Mouse (Mus musculus): ENCODE results near the gene Thap11. TPM values are rescaled to one million over a fixed set of nuclear protein-coding genes. Genes with fewer than 3 reads are reported as not detected.

The Thap11 gene
- polyA plus RNA-seq (2017; shearing (Covaris generic)) = 10 to 100 TPM; 26.6 to 30.2 TPM

DNA sequence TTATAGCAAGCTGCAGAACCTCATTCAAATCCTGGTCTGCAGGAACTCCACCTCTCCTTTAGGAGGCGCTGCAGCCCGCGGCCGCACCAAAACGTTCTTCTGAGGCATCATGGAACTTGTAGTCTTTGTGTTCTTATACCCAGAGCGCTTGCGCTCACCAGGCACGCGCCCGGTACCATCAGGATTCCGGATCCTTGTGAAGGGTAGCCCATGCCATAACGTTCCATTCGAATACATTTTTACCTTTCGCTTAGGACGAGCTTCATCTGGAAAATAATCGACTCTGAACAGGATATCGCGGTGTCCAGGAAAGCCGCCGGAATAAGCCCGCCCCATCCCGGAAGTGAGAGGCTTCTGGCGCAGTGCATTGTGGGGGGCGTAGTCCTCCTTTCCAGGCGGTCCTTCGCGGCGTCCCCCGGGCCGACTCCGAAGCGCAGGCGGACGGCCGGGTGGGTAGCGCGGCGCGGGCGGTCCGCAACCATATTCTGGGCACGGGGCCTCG lies at the start of gene Thap11:
Gene Thap11 (plus strand): TSS at position 418 of the 502 bp plus-strand sequence.

DNA sequence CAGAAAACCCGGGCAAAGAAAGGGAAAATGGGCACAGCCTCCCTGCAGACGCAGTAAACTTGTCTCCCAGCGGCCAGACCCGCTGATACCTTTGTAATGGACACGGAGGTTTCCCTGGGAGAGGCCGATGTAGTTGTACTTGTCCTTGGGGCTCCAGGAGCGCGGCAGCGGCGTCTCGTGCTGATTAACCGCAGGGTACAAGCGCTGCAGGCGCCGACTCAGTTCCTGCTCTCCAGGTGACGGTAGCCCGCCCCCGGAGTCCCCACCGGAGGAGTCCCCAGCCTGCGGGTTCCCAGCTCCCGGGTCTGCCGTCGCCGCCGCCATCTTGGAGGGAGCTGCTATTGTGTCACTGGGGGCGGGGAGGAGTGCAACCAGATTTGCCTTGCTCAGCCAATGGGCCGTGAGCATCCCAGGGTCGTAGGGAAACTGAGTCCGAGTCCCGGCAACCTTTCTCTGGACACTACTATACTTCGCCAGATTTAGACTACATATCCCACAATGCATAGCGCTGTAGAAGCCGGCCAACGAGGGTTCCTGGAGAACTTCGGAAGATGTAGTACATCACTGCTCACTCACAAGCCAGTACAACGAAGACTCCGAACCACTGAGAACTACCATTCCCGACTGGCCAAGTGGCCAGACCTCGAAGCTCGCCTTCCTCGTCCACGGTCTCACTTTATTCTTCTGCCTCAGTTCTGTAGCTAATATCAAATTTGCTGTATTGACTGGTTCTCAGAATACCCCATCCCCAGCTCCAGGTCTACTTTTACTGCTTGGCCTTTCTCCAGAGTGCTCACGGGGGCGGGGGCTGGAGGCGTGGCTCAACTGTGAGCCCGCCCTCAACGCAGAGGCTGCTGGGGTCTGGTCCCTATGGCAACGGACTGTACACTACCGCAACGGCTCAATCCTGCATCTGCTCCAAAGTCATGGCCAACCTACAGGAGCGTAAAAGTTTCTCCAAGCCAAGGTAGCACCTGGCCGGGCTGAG lies 27.8 kb upstream of the Thap11 start, which contains the start of the genes Ranbp10 and Tsnaxip1:
Gene Ranbp10 (minus strand): TSS at position 490 of the 988 bp plus-strand sequence.
Gene Tsnaxip1 (plus strand): TSS at position 871 of the 988 bp plus-strand sequence.

DNA sequence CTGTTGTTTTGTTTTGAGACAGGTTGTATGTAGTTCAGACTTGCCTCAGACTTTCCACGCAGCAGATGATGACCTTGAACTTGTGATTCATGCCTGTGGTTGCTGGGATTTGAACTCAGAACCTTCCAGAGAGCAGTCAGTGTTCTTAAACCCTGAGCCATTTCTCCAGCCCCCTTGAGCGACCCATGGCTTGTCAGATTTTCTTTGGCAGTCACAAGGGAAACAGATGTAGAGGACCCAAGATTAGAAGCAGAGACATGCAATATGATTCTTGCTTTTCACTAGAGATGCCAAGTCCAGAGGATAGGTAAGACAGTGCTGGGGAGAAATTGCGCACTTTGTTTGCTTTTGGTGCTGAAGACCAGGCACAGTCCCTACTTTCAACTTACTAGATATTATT lies 1.8 kb upstream of the Thap11 start, which contains the start of gene Cenpt:
Gene Cenpt (minus strand): TSS at position 101 of the 400 bp plus-strand sequence.

DNA sequence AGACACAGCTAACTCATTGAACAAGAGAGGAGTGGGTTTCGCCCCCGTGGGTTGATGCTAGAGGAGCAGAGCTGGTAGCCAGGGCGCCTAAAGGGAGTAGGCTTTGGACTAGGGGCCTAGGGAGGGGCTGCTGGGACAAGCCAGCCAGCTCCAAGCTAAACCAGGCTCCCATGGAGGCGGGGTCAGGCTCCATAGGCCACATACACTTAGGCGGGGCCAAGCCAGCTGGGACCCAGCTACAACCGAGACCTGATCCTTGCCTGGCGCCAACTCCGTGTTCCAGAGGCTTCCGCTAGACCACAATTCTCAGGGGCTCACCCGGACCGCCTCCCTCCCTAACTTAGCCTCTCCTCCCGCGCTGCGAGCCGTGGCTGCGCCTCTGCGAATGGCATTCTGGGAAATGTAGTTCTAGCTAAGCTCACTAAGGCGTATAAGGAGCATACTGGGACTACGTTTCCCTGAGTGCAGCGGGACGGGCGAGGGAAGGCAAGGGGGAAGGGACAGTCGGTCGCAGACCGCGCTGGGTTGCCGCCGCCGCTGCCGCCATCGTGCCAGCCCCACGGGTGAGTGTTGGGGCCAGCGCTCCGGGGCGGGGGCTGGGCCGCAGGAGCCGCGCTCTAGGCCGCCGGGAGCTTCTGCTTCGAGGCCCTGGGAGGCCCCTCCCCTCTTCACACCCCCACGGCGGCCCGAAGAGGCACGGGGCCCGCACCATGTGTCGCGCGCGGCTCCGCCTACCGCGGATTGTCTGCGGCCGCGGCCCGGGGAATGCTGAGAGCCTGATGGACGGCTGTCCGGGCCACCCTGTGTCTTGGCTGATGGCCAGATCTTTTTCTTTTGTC lies 5.4 kb downstream of the Thap11 start, which contains the start of gene Nutf2:
Gene Nutf2 (plus strand): TSS at position 438 of the 839 bp plus-strand sequence.

DNA sequence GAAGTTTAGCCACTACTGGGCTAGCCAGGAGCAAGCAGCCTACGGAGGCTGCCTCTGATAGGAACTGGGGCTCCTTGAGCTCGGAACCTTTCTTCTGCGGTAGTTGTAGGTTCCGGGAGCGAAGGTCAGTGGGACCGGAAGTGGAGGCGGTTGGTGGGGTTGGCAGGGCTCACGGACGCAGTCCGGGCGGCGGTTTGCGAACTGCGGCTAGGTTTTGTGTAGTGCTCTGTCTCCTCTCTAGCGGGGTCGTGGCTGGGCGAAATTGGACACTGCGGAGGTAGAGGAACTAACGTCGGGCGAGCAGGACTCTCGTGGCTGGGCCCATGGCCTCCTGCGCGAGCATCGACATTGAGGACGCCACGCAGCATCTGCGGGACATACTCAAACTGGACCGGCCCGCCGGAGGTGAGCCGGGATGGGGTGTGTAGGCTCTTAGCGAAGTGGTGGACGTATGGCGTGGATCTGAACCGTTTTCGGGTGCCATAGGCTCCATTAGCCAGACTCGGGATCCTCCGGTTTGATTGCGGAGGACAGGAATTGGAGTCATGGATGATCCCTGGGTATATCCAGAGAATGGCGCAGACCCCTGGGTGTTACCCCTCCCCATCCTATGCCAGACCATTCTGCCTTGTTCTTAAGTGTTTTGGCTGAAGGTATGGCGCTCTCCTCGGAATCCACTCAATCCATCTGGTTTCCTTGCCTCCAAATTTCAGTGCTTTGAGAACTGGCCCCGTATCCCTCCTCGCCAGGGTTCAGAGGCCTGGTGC lies 26.0 kb downstream of the Thap11 start, which contains the start of gene Edc4:
Gene Edc4 (plus strand): TSS at position 128 of the 767 bp plus-strand sequence.

DNA sequence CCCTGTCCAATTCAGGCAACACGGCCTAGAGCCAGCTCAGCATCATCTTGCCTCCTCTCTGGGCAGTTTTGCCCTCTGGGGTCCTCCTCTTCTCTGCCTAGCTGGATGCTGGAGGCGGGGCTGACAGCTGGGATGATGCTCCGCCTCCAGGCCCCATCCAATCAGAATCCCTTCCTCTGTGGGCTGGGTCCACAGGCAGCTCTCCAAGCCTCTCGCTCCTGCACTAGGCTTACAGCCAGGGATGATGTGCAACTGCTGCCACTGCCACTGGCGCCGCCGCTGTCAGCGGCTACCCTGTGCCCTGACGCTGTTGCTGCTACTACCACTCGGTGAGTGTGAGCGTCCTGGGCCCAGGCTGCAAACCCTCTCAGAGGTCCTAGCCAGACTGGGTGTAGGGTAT lies 38.4 kb downstream of the Thap11 start, which contains the start of gene Nrn1l:
Gene Nrn1l (plus strand): TSS at position 229 of the 400 bp plus-strand sequence.

DNA sequence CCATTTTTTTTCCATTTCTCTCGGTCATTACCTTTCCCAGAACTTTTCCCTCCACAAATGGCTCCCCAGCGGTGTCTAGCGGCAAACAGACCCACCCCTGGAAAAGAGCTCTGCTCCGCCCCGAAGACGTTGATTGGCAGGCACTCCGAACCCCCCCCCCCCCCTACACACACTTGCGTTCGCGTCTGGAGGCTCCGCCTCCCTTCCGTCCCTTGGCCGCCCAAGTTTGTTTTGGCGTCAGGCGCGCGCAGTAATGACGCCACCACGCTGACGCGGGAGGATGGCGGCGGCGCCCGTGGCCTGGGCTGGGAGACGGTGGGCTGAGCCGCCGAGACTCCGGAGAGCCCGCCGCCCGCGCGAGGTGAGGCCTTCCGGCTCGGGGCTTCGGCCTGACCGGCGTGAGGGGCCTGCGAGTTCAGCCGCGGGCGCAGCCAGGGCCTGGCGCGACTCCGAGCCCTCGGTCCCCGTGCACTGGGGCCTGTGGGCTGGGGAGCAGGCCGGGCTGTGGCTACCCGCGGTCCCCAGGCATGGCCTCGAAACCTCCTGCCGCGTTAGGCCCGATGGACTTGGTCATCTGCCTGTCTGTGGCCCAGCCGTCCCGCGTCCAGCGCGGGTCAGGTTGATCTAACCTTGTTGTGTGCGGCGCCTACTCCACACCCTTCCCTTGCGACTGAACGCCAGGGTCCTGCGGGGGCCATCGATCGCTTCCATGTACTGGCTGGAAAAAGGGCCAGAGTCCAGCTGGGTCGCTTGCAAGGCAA lies 45.4 kb downstream of the Thap11 start, which contains the start of gene Pskh1:
Gene Pskh1 (plus strand): TSS at position 262 of the 761 bp plus-strand sequence.

Other genes with a start within 250 kb of the Thap11 start
- 10 to 100 TPM; 13.2 to 18.4 TPM for gene Ripor1, start 249.9 kb upstream of the Thap11 start, polyA plus RNA-seq (2017; shearing (Covaris generic))
- 100 to 1,000 TPM; 174 to 204 TPM for gene Ctcf, start 218.6 kb upstream of the Thap11 start, polyA plus RNA-seq (2017; shearing (Covaris generic))
- gene Agrp, start 217.7 kb upstream of the Thap11 start, polyA plus RNA-seq (2017; shearing (Covaris generic)) = under 1 TPM in 1 of 2 experiments, not detected in 1; 0.90 TPM
- 100 to 1,000 TPM in 1 of 2 experiments, 10 to 100 TPM in 1; 90.8 to 130 TPM for gene Carmil2, start 168.9 kb upstream of the Thap11 start, polyA plus RNA-seq (2017; shearing (Covaris generic))
- gene Acd, start 154.0 kb upstream of the Thap11 start, polyA plus RNA-seq (2017; shearing (Covaris generic)) = 10 to 100 TPM; 65.1 to 65.6 TPM
- 10 to 100 TPM in 1 of 2 experiments, 1 to 10 TPM in 1; 8.3 to 10.2 TPM for gene Pard6a, start 154.0 kb upstream of the Thap11 start, polyA plus RNA-seq (2017; shearing (Covaris generic))
- gene 4933405L10Rik, start 147.5 kb upstream of the Thap11 start, polyA plus RNA-seq (2017; shearing (Covaris generic)) = under 1 TPM in 1 of 2 experiments, not detected in 1; 0.26 TPM
- 1 to 10 TPM; 1.8 to 6.9 TPM for gene Enkd1, start 146.9 kb upstream of the Thap11 start, polyA plus RNA-seq (2017; shearing (Covaris generic))
- 1 to 10 TPM; 2.1 to 4.7 TPM for gene Gfod2, start 96.5 kb upstream of the Thap11 start, polyA plus RNA-seq (2017; shearing (Covaris generic))
- 10 to 100 TPM; 23.7 to 27.1 TPM for gene Ranbp10, start 27.8 kb upstream of the Thap11 start, polyA plus RNA-seq (2017; shearing (Covaris generic))
- gene Tsnaxip1, start 27.4 kb upstream of the Thap11 start, polyA plus RNA-seq (2017; shearing (Covaris generic)) = under 1 TPM in 1 of 2 experiments, not detected in 1; 0.10 TPM
- gene Cenpt, start 1.9 kb upstream of the Thap11 start, polyA plus RNA-seq (2017; shearing (Covaris generic)) = 10 to 100 TPM; 12.8 to 21.8 TPM
- 10 to 100 TPM in 1 of 2 experiments, 1 to 10 TPM in 1; 8.9 to 11.9 TPM for gene Nutf2, start 5.4 kb downstream of the Thap11 start, polyA plus RNA-seq (2017; shearing (Covaris generic))
- 10 to 100 TPM; 49.6 to 60.5 TPM for gene Edc4, start 25.7 kb downstream of the Thap11 start, polyA plus RNA-seq (2017; shearing (Covaris generic))
- gene Nrn1l, start 38.4 kb downstream of the Thap11 start, polyA plus RNA-seq (2017; shearing (Covaris generic)) = under 1 TPM; 0.47 to 0.92 TPM
- gene Pskh1, start 45.3 kb downstream of the Thap11 start, polyA plus RNA-seq (2017; shearing (Covaris generic)) = 10 to 100 TPM; 18.0 to 22.4 TPM
- 1 to 10 TPM; 1.7 to 2.0 TPM for gene Ctrl, start 78.7 kb downstream of the Thap11 start, polyA plus RNA-seq (2017; shearing (Covaris generic))
- 100 to 1,000 TPM; 512 to 532 TPM for gene Psmb10, start 83.3 kb downstream of the Thap11 start, polyA plus RNA-seq (2017; shearing (Covaris generic))
- gene Lcat, start 88.2 kb downstream of the Thap11 start, polyA plus RNA-seq (2017; shearing (Covaris generic)) = under 1 TPM in 1 of 2 experiments, not detected in 1; 0.52 TPM
- 10 to 100 TPM; 12.8 to 16.4 TPM for gene Slc12a4, start 111.0 kb downstream of the Thap11 start, polyA plus RNA-seq (2017; shearing (Covaris generic))
- not detected for gene Dpep3, start 124.3 kb downstream of the Thap11 start, polyA plus RNA-seq (2017; shearing (Covaris generic))
- 10 to 100 TPM; 22.9 to 25.6 TPM for gene Dus2, start 136.2 kb downstream of the Thap11 start, polyA plus RNA-seq (2017; shearing (Covaris generic))
- under 1 TPM; 0.16 to 0.33 TPM for gene Dpep2nb, start 150.8 kb downstream of the Thap11 start, polyA plus RNA-seq (2017; shearing (Covaris generic))
- 10 to 100 TPM; 16.9 to 18.8 TPM for gene Ddx28, start 156.8 kb downstream of the Thap11 start, polyA plus RNA-seq (2017; shearing (Covaris generic))
- 100 to 1,000 TPM; 130 to 146 TPM for gene Nfatc3, start 203.7 kb downstream of the Thap11 start, polyA plus RNA-seq (2017; shearing (Covaris generic))